Mouse (Mus musculus): Measurements from ENCODE around the gene Pdcd4. TPM values are rescaled to one million over a fixed set of nuclear protein-coding genes. Genes with fewer than 3 reads are reported as not detected.
"Not testable (repeated sequence)": the region's sequence is repeated elsewhere in the genome, so short reads cannot be mapped to it uniquely, and the experiment has no call there.

Pdcd4 gene
- polyA plus RNA-seq, 1 experiment from 2014 or later, result 111 TPM

DNA sequence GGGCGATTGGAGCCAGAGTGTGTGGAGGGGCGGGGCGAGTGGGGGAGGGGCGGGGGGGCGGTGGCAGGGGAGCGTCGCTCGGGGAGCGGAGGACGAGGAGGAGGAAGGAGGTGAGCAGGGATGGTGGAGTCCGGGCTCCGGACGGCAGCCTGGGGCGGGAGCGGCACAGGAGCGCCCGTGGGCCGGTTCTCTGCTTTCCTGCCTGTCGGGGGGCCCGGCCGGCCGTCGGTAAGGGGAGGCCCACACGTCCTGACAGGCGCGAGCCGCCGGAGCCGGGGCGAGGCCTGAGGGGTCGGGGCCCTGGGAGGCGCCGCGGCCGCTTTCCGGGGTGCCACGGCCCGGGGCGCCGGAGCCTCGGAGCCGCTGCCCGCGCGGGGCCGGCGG, 52.7 kb downstream of the Pdcd4 start:
- 0% methylated on average over 23 of the region's 47 CpGs for whole genome bisulfite sequencing
- Histone ChIP-seq H3K36me3 (replicated peaks) (no peaks in the 10 kb centered on the region; the same call in 1 of the 2 replicates), H3K4me1 (peaks cover 23% of the 10 kb centered on the region), H3K4me2 (peak overlapping the region; percentile 57), H3K9ac (peak overlapping the region; percentile 97), H3K27me3 (no peaks in the 10 kb centered on the region), H3K27ac (peak overlapping the region; percentile 99), H3K9me3 (no peaks in the 10 kb centered on the region), H3K4me3 (replicated peaks) (peak overlapping the region; percentile 95)
- peak; percentile 85 for ATAC-seq (ENCODE audit: low FRiP score)

DNA sequence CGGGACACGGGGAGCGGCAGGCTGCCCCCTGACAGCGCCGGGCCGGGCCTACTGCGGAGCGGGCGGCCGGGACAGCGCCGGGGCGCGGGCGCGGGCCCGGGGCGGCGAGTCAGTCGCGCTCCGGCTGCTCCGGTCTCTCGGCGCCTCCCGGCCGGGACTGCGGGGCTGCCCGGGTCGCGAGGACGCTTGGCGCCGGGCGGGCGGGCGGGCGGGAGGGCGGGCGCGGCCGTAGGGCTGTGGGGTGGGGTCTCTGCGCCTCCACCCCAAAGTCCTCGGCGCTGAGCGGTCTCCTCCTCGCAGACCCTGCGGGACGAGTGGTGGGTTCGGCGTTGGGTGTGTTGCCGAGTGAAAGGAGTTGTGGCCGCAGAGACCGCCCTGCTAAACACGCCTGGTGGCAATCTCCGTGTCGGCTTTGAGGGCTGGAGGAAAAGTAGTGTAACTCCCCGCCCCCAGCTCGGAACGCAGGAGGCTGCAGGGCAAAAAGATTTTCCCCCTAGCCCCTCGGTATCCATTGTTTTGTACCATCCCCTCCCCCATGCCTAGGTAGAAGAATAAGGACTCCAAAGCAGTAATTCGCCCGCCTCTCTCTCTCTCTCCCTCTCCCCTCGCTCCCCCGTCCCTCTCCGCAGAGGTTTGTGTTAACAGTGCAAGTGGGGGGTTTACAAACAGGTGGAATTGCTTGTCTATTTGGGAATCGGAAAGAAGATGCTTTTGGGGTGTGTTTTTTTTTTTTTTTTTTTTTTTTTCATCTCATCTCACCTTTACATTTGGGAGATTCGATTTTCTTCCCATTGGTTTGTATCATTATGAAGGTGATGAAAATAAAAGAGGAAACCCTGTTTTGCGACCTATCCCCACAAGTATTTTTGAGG, 53.4 kb downstream of the Pdcd4 start:
- Histone ChIP-seq H3K4me2 (peak overlapping the region; percentile 57), H3K27ac (peak overlapping the region; percentile 99), H3K4me1 (peaks cover 23% of the 10 kb centered on the region), H3K4me3 (replicated peaks) (peak overlapping the region; percentile 95), H3K36me3 (replicated peaks) (no peaks in the 10 kb centered on the region; the same call in 1 of the 2 replicates), H3K27me3 (no peaks in the 10 kb centered on the region), H3K9ac (peak overlapping the region; percentile 97), H3K9me3 (no peaks in the 10 kb centered on the region)
- under 1% methylated on average over 59 of the region's 69 CpGs for WGBS
- ATAC-seq (ENCODE audit: low FRiP score), result peak; percentile 49

DNA sequence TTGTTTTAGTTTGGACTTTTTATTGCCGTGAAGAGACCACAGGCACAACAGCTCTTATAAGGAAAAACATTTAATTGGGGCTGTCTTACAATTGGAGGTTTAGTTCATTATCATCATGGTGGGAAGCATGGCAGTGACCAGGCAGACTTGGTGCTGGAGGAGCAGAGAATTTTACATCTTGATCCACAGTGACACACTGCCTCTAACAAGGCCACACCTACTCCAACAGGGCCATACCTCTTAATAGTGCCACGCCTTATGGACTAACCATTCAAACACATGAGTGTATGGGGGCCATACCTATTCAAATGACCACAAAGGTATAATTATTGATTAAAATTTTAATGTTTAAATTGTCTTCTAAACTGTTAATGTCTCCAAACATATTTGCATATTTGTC, 65.5 kb downstream of the Pdcd4 start:
- no peak for ATAC-seq (ENCODE audit: low FRiP score)
- H3K9me3 ChIP-seq, result no peaks in the 10 kb centered on the region
- no peak overlapping the region for H3K27ac ChIP-seq
- H3K36me3 ChIP-seq (replicated peaks), result no peaks in the 10 kb centered on the region
- no peak overlapping the region for H3K9ac ChIP-seq
- WGBS, result 93% methylated on average over 2 of the region's 2 CpGs
- H3K27me3 ChIP-seq, result no peaks in the 10 kb centered on the region
- H3K4me1 ChIP-seq, result peaks cover 4% of the 10 kb centered on the region
- H3K4me2 ChIP-seq, result no peak overlapping the region
- no peak overlapping the region for H3K4me3 ChIP-seq (replicated peaks)

DNA sequence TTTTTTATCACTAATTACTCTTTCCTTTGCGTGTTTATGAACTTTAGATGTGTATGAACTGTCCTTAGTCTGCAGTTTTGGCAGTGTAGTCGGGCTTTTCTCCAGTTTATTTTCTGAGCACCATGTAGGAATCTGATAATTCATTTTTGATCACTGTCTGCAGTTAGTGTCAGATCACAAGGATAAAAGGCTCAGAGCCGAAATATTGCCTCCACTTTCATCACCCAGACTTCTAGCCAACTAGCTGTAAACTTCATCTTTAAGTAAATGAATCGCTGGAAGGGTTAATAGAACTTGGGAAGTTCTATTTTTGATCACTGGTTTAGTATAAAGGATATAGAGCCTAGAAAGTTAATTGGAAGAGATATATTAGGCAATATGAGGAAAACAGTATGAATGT, 70.5 kb downstream of the Pdcd4 start:
- H3K4me1 ChIP-seq, result no peaks in the 10 kb centered on the region
- no peaks in the 10 kb centered on the region for H3K36me3 ChIP-seq (replicated peaks)
- H3K9ac ChIP-seq, result no peak overlapping the region
- no peaks in the 10 kb centered on the region for H3K27me3 ChIP-seq
- WGBS, result 93% methylated on average over 4 of the region's 4 CpGs
- no peak overlapping the region for H3K4me3 ChIP-seq (replicated peaks)
- ATAC-seq (ENCODE audit: low FRiP score), result no peak
- no peak overlapping the region for H3K27ac ChIP-seq
- H3K9me3 ChIP-seq, result no peaks in the 10 kb centered on the region
- no peak overlapping the region for H3K4me2 ChIP-seq

DNA sequence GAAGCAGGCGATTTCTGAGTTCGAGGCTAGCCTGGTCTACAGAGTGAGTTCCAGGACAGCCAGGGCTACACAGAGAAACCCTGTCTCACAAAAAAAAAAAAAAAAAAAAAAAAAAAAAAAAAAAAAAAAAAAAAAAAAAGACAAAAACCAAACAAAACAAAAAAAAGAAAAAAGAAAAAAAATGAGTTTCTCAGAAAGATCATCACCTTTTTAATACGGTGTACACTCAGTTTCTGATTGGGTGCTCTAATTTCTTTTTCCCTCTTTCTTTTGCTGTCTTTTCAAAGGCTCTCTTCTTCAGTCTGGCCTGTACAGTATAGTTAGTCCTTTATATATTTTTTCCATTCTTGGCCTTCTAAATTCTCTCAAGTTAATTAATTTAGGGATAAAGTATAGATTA, 72.3 kb downstream of the Pdcd4 start:
- H3K9ac ChIP-seq; H3K36me3 ChIP-seq (replicated peaks); H3K27me3 ChIP-seq; H3K27ac ChIP-seq; H3K4me2 ChIP-seq; H3K4me3 ChIP-seq (replicated peaks); H3K9me3 ChIP-seq; H3K4me1 ChIP-seq; ATAC-seq (ENCODE audit: low FRiP score): not testable (repeated sequence)
- 93% methylated on average over 3 of the region's 3 CpGs for WGBS

DNA sequence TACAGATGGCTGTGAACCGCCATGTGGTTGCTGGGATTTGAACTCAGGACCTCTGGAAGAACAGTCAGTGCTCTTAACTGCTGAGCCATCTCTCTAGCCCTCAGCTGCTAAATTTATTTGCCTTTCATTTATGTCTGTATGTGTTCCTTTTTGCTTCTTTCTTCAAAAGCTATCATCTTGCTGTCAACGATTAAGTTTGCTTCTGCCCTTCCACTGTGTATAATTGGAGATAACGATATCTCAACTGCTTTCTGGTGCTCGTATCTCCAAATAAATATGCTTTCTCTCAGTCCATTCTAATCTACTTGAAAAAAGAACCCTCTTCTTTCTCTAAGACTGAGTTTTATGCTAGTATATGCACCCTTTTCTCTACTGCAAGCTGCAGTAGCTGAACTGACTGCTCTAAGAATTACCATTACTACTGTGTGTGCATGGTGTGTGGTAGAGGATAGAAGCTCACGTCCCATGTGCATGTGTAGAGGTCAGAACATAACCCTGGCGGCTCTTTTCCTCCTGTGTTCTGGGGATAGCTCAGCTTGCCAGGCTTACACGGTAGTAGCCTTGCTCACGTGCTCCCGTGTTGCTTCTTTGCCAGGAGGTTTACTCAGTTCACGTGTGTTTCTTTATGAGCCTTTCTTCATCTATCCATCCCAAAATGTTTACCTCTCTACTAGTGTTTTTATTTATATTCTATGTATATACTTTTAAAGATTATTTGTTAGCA, 73.0 kb downstream of the Pdcd4 start:
- ATAC-seq (ENCODE audit: low FRiP score), result no peak
- H3K4me1 ChIP-seq, result no peaks in the 10 kb centered on the region
- no peaks in the 10 kb centered on the region for H3K9me3 ChIP-seq
- no peak overlapping the region for H3K4me2 ChIP-seq
- H3K4me3 ChIP-seq (replicated peaks), result no peak overlapping the region
- H3K27me3 ChIP-seq, result no peaks in the 10 kb centered on the region
- H3K27ac ChIP-seq, result no peak overlapping the region
- WGBS, result 93% methylated on average over 10 of the region's 10 CpGs
- H3K9ac ChIP-seq, result no peak overlapping the region
- H3K36me3 ChIP-seq (replicated peaks), result no peaks in the 10 kb centered on the region

DNA sequence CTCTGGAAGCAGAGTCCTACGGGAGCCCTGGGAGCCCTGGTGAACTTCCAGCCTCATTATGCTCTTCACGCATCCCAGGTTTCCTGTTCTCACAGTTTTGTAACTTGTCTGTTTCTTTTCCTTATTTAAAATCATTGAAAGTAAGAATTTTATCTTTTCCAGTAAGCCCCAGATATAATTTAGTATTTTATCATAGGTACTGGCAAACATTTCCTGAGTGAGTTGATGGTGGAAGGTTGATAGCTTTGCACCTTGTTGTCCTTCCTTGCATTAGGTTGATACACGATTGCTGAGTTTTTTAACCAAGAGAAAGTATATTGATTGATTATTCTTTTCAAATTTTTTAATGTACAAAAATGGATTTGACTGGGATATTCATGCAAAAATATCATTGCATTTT, 77.2 kb downstream of the Pdcd4 start:
- Histone ChIP-seq H3K27ac (no peak overlapping the region), H3K9me3 (no peaks in the 10 kb centered on the region), H3K4me1 (no peaks in the 10 kb centered on the region), H3K27me3 (no peaks in the 10 kb centered on the region), H3K9ac (no peak overlapping the region), H3K4me2 (no peak overlapping the region), H3K4me3 (replicated peaks) (no peak overlapping the region), H3K36me3 (replicated peaks) (no peaks in the 10 kb centered on the region)
- ATAC-seq (ENCODE audit: low FRiP score), result no peak
- WGBS, result 94% methylated on average over 3 of the region's 3 CpGs

DNA sequence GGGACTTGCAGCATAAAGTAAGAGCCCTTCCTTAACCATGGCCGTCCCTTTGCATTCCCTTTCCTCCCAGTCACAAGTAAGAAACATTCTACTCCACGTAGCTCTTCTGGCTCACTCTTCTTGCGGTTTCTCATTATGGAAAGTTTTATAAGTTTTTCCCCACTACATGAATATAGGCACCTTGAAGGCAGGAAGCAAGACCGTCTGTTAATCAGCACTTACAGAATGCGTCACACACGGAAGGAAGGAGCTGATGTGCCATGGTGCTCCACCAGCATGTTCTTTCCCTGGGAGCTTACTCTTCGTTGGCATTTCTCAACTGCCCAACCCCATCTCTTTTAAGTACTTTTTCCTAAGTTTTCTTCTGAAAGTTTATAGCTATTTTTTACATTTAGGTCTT, 79.9 kb downstream of the Pdcd4 start:
- Histone ChIP-seq H3K27me3 (no peaks in the 10 kb centered on the region), H3K4me1 (no peaks in the 10 kb centered on the region), H3K9me3 (0 out of 2 replicates have a peak, but pooled peaks cover 3% of the 10 kb centered on the region), H3K27ac (peak overlapping the region; percentile 31; the same call in 1 of the 2 replicates), H3K9ac (no peak overlapping the region), H3K4me2 (no peak overlapping the region), H3K36me3 (replicated peaks) (peaks cover 5% of the 10 kb centered on the region), H3K4me3 (replicated peaks) (no peak overlapping the region)
- WGBS, result 92% methylated on average over 7 of the region's 7 CpGs
- no peak for ATAC-seq (ENCODE audit: low FRiP score)

DNA sequence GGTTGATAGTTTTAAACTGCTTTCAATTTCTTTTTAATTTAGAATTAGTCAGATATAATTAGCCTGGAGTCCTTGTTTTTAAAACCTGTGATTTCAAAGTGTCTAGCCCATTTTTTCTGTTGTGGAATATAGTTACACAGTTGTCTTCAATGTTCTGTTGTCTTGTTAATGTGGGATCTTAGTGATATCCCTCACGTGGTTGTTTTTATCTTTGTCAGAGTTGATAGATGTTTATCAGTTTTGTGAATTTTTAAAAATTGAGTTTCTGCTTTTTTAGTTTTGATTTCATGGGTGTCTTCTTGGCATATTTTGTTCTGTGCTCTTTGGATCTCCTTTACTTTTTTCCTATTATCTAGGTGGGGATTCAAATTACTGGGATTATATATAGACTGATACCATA, 81.6 kb downstream of the Pdcd4 start:
- no peak for ATAC-seq (ENCODE audit: low FRiP score)
- no peak overlapping the region for H3K9ac ChIP-seq
- peaks cover 6% of the 10 kb centered on the region for H3K36me3 ChIP-seq (replicated peaks)
- no peaks in the 10 kb centered on the region for H3K4me1 ChIP-seq
- no peaks in the 10 kb centered on the region for H3K27me3 ChIP-seq
- no peak overlapping the region for H3K27ac ChIP-seq
- WGBS, result 89% methylated on average over 1 of the region's 1 CpGs
- H3K4me3 ChIP-seq (replicated peaks), result no peak overlapping the region
- no peak overlapping the region for H3K4me2 ChIP-seq
- H3K9me3 ChIP-seq, result 0 out of 2 replicates have a peak, but pooled peaks cover 7% of the 10 kb centered on the region

Other genes with a start within 250 kb of the Pdcd4 start
- 4.6 and 7.2 TPM in 2 replicates for gene Rbm20, start 214.9 kb upstream of the Pdcd4 start, polyA plus RNA-seq (2016; fragmentation: Nextera tagmentation; extraction: Ambion mirVana)
- 76.2 and 77.4 TPM in 2 replicates for gene Shoc2, start 52.1 kb downstream of the Pdcd4 start, polyA plus RNA-seq (2016; fragmentation: Nextera tagmentation; extraction: Ambion mirVana)
- 138 and 139 TPM in 2 replicates for gene Bbip1, start 52.4 kb downstream of the Pdcd4 start, polyA plus RNA-seq (2016; fragmentation: Nextera tagmentation; extraction: Ambion mirVana)
- gene Adra2a, start 151.9 kb downstream of the Pdcd4 start, polyA plus RNA-seq (2016; fragmentation: Nextera tagmentation; extraction: Ambion mirVana), result 2.1 and 2.6 TPM in 2 replicates

Data from forebrain, embryonic 12.5 days (tissue).